Mouse (Mus musculus) intestine, postnatal 0 days (tissue): ENCODE measurements around the gene Mob3b. TPM values are rescaled to one million over a fixed set of nuclear protein-coding genes. Genes with fewer than 3 reads are reported as not detected.

Experiments used
- ATAC-seq: fragments of 200-750 bp; cut with Nextera tagmentation; 2 replicates; pipeline ENCODE4 v1.8.0; 2017; ENCODE audit warnings: mild to moderate bottlenecking, moderate TSS enrichment, moderate library complexity
- H3K27ac ChIP-seq: fragments of 300-500 bp; sonication (generic); 2 replicates; pipeline ENCODE4 v1.5.1; 2014; ENCODE audit warnings: mild to moderate bottlenecking, low read depth, low read length, moderate library complexity
- H3K27me3 ChIP-seq: fragments of 300-500 bp; sonication (generic); replicated peaks from 2 replicates; pipeline ENCODE4 v1.6.1; 2014; ENCODE audit warnings: low read length, mixed read lengths; ENCODE audit not compliant: control insufficient read depth, insufficient read depth
- H3K36me3 ChIP-seq: fragments of 300-500 bp; sonication (generic); 2 replicates; pipeline ENCODE4 v1.6.1; 2014; ENCODE audit warnings: mild to moderate bottlenecking, moderate library complexity; ENCODE audit not compliant: control insufficient read depth, insufficient read depth
- H3K4me1 ChIP-seq: fragments of 300-500 bp; sonication (generic); replicated peaks from 2 replicates; pipeline ENCODE4 v1.6.1; 2014; ENCODE audit warnings: antibody characterized with exemption, low read length, mixed read lengths; ENCODE audit not compliant: control insufficient read depth, insufficient read depth
- H3K4me2 ChIP-seq: fragments of 300-500 bp; sonication (generic); replicated peaks from 2 replicates; pipeline ENCODE4 v1.6.1; 2014; ENCODE audit warnings: low read depth, mild to moderate bottlenecking, moderate library complexity
- H3K4me3 ChIP-seq: fragments of 300-500 bp; sonication (generic); 2 replicates; pipeline ENCODE4 v1.5.1; 2014; ENCODE audit warnings: low read depth, low read length
- H3K9ac ChIP-seq: fragments of 300-500 bp; sonication (generic); 2 replicates; pipeline ENCODE4 v1.6.1; 2014; ENCODE audit warnings: mild to moderate bottlenecking, low read depth, low read length
- H3K9me3 ChIP-seq: fragments of 300-500 bp; sonication (generic); 2 replicates; pipeline ENCODE4 v1.6.1; 2016; ENCODE audit warnings: mixed run types; ENCODE audit not compliant: control insufficient read depth
- CTCF ChIP-seq: sonication (generic); IDR thresholded peaks from 2 replicates; pipeline ENCODE4 v1.5.1; 2016; ENCODE audit warnings: low read depth, mild to moderate bottlenecking, control low read depth, antibody characterized with exemption, moderate library complexity
- WGBS: fragments of 180-500 bp; shearing (Covaris S2); extraction: QIAGEN DNeasy Blood & Tissue Kit; methylation state at CpG from one replicate; pipeline ENCODE4 v1.1.7; 2014; 5-methylcytosine and 5-hydroxymethylcytosine counted together
- polyA plus RNA-seq: library from polyadenylated mRNA; unstranded; fragments of >200 nt; fragmentation: Nextera tagmentation; extraction: Ambion mirVana; gene quantifications from 2 replicates; pipeline ENCODE4 v1.2.1, GENCODE M21; 2015

Mob3b gene
- polyA plus RNA-seq, 1 experiment from 2014 or later, result 21.0 TPM

- Histone ChIP-seq H3K9ac (no peak overlapping the region), H3K4me2 (no peak overlapping the region), H3K9me3 (no peaks in the 10 kb centered on the region), H3K27ac (no peak overlapping the region), H3K36me3 (no peaks in the 10 kb centered on the region), H3K4me3 (no peak overlapping the region), H3K27me3 (no peaks in the 10 kb centered on the region), H3K4me1 (no peaks in the 10 kb centered on the region)
- no peak for ATAC-seq
- TF ChIP-seq CTCF, result no peak
- 65% methylated on average over 6 of the region's 6 CpGs for WGBS
Measured at GRCm38 (mm10) chr4:35140317-35140716, 17.0 kb downstream of the Mob3b start.

DNA sequence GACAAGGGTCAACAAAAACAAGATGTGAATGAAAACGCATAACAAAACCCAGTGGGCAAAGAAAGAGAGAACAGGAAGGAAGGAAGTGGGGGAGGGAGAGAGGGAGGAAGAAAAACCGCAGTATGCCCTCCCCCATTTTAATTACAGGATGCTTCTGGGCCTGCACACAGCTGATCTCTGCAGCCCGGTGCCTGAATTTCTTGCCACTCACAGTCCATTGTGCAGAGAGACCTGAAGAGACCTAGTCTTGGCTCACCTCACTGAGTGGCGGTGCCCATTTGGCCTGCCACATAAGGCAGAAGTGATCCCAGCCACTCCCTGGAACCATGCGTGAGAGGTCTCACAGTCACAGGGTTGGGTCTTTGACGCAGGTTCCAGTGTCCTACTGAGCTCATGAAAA is 19.2 kb downstream of the Mob3b start:
- Histone ChIP-seq H3K27ac (no peak overlapping the region), H3K4me1 (no peaks in the 10 kb centered on the region; the same call in 1 of the 2 replicates), H3K4me2 (no peak overlapping the region), H3K27me3 (no peaks in the 10 kb centered on the region), H3K4me3 (no peak overlapping the region), H3K9ac (no peak overlapping the region), H3K36me3 (no peaks in the 10 kb centered on the region; the same call in 1 of the 2 replicates), H3K9me3 (no peaks in the 10 kb centered on the region)
- no peak for TF ChIP-seq CTCF
- no peak for ATAC-seq
- 67% methylated on average over 6 of the region's 6 CpGs for WGBS

GRCm38 (mm10) chr4:35136996-35137395 is 20.3 kb downstream of the Mob3b start:
- ATAC-seq, result no peak
- H3K27me3 ChIP-seq, result no peaks in the 10 kb centered on the region
- WGBS, result 68% methylated on average over 8 of the region's 8 CpGs
- no peaks in the 10 kb centered on the region for H3K9me3 ChIP-seq
- no peak overlapping the region for H3K9ac ChIP-seq
- H3K4me2 ChIP-seq, result no peak overlapping the region
- no peaks in the 10 kb centered on the region; the same call in 1 of the 2 replicates for H3K4me1 ChIP-seq
- TF ChIP-seq CTCF, result no peak
- H3K4me3 ChIP-seq, result no peak overlapping the region
- no peak overlapping the region for H3K27ac ChIP-seq
- H3K36me3 ChIP-seq, result no peaks in the 10 kb centered on the region; the same call in 1 of the 2 replicates

GRCm38 (mm10) chr4:35135806-35136205 is 21.5 kb downstream of the Mob3b start:
- no peak for ATAC-seq
- no peak for TF ChIP-seq CTCF

GRCm38 (mm10) chr4:35134846-35135611 is 22.3 kb downstream of the Mob3b start:
- WGBS, result 54% methylated on average over 15 of the region's 15 CpGs
- H3K9me3 ChIP-seq, result no peaks in the 10 kb centered on the region
- no peaks in the 10 kb centered on the region for H3K27me3 ChIP-seq
- H3K4me2 ChIP-seq, result no peak overlapping the region
- no peak overlapping the region for H3K9ac ChIP-seq
- no peak overlapping the region for H3K4me3 ChIP-seq
- TF ChIP-seq CTCF, result no peak
- no peak overlapping the region for H3K27ac ChIP-seq
- H3K36me3 ChIP-seq, result no peaks in the 10 kb centered on the region; the same call in 1 of the 2 replicates
- H3K4me1 ChIP-seq, result no peaks in the 10 kb centered on the region; the same call in 1 of the 2 replicates
- ATAC-seq, result no peak

More at GRCm38 (mm10) chr4:35135806-35136205, 21.5 kb downstream of the Mob3b start:
- H3K9ac ChIP-seq, result no peak overlapping the region
- 71% methylated on average over 4 of the region's 4 CpGs for WGBS
- H3K4me3 ChIP-seq, result no peak overlapping the region
- H3K27ac ChIP-seq, result no peak overlapping the region
- H3K4me1 ChIP-seq, result no peaks in the 10 kb centered on the region; the same call in 1 of the 2 replicates
- H3K9me3 ChIP-seq, result no peaks in the 10 kb centered on the region
- H3K4me2 ChIP-seq, result no peak overlapping the region
- H3K36me3 ChIP-seq, result no peaks in the 10 kb centered on the region; the same call in 1 of the 2 replicates
- H3K27me3 ChIP-seq, result no peaks in the 10 kb centered on the region

DNA sequence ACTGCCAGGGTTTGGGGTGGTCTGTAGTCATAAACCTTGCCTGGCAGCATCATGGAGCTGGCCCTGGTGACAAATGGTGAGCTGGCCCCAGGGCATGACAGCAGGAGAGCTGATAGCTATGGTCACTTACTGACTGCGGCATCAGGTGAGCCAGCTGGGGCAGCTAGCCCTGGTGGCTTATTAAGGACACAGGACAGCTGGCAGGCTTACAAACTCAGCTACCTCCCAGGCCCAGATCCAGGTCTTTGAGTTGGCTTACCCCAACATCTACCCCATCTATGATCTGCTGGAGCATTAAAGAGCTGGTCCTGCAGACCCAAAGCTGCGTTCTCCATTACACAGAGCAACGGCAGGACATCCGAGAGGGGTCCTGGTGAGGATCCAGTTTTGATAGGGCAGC is 23.9 kb downstream of the Mob3b start:
- no peaks in the 10 kb centered on the region; the same call in 1 of the 2 replicates for H3K4me1 ChIP-seq
- WGBS, result 86% methylated on average over 4 of the region's 4 CpGs

More for the DNA sequence above, 23.9 kb downstream of the Mob3b start:
- H3K9ac ChIP-seq, result no peak overlapping the region
- no peak overlapping the region for H3K4me2 ChIP-seq
- no peaks in the 10 kb centered on the region for H3K9me3 ChIP-seq
- H3K27me3 ChIP-seq, result no peaks in the 10 kb centered on the region
- H3K36me3 ChIP-seq, result no peaks in the 10 kb centered on the region; the same call in 1 of the 2 replicates
- ATAC-seq, result no peak
- H3K4me3 ChIP-seq, result no peak overlapping the region
- H3K27ac ChIP-seq, result no peak overlapping the region
- TF ChIP-seq CTCF, result no peak
